Mouse (Mus musculus): ENCODE data around the gene Rnf111. TPM values are rescaled to one million over a fixed set of nuclear protein-coding genes. Genes with fewer than 3 reads are reported as not detected.
"Not testable (repeated sequence)": the region's sequence is repeated elsewhere in the genome, so short reads cannot be mapped to it uniquely, and the experiment has no call there.

The Rnf111 gene
- total RNA-seq (2021): 10 to 100 TPM; 12.0 to 12.2 TPM
- long read RNA-seq, experiment 1, full-length matches to known transcripts: 1 of 3 reads
- long read RNA-seq, experiment 1, partial matches to known transcripts: 1 of 3 reads
- long read RNA-seq, experiment 1, other reads (novel, unspliced or antisense): 1 of 3 reads
- long read RNA-seq, experiment 2, partial matches to known transcripts: 1 of 2 reads
- long read RNA-seq, experiment 2, other reads (novel, unspliced or antisense): 1 of 2 reads

- peak; percentile 98 for DNase-seq
Measured at GRCm38 (mm10) chr9:70503626-70504041, at the start of gene Rnf111. Rnf111 (minus strand) TSS chr9:70503725.

- DNase-seq: not testable (repeated sequence)
Measured at GRCm38 (mm10) chr9:70552233-70552632, 48.7 kb upstream of the Rnf111 start.

GRCm38 (mm10) chr9:70551524-70551923 is 48.0 kb upstream of the Rnf111 start:
- DNase-seq: no peak

GRCm38 (mm10) chr9:70548304-70548703 is 44.8 kb upstream of the Rnf111 start:
- no peak for DNase-seq

- not testable (repeated sequence) for DNase-seq
Measured at GRCm38 (mm10) chr9:70546576-70546975, 43.1 kb upstream of the Rnf111 start.

- no peak for DNase-seq
Measured at GRCm38 (mm10) chr9:70544831-70545230, 41.3 kb upstream of the Rnf111 start.

GRCm38 (mm10) chr9:70543985-70544384 is 40.5 kb upstream of the Rnf111 start:
- no peak for DNase-seq

- DNase-seq: no peak
Measured at GRCm38 (mm10) chr9:70543048-70543880, 39.7 kb upstream of the Rnf111 start.

- DNase-seq: peak; percentile 99
Measured at GRCm38 (mm10) chr9:70542305-70543041, 38.9 kb upstream of the Rnf111 start, which contains the start of gene Sltm. Sltm (plus strand) TSS chr9:70542754.

- no peak for DNase-seq
Measured at GRCm38 (mm10) chr9:70541584-70541983, 38.1 kb upstream of the Rnf111 start.

GRCm38 (mm10) chr9:70533328-70533727 is 29.8 kb upstream of the Rnf111 start:
- no peak for DNase-seq

GRCm38 (mm10) chr9:70524366-70524765 is 20.8 kb upstream of the Rnf111 start:
- DNase-seq: peak; percentile 23

GRCm38 (mm10) chr9:70523813-70524212 is 20.3 kb upstream of the Rnf111 start:
- DNase-seq: no peak

GRCm38 (mm10) chr9:70520651-70521050 is 17.1 kb upstream of the Rnf111 start:
- no peak for DNase-seq

GRCm38 (mm10) chr9:70511681-70512080 is 8.2 kb upstream of the Rnf111 start:
- DNase-seq: no peak

GRCm38 (mm10) chr9:70510998-70511583 is 7.6 kb upstream of the Rnf111 start:
- DNase-seq: no peak

- peak; percentile 11 for DNase-seq
Measured at GRCm38 (mm10) chr9:70509906-70510525, 6.5 kb upstream of the Rnf111 start.

GRCm38 (mm10) chr9:70506787-70507186 is 3.3 kb upstream of the Rnf111 start:
- DNase-seq: no peak

GRCm38 (mm10) chr9:70506186-70506585 is 2.7 kb upstream of the Rnf111 start:
- no peak for DNase-seq

- DNase-seq: no peak
Measured at GRCm38 (mm10) chr9:70503015-70503603, 416 bp downstream of the Rnf111 start.

- no peak for DNase-seq
Measured at GRCm38 (mm10) chr9:70502284-70503014, 1.1 kb downstream of the Rnf111 start.
